Mouse (Mus musculus) heart, adult 2 months (tissue): Measurements from ENCODE around the gene Map3k3. TPM values are rescaled to one million over a fixed set of nuclear protein-coding genes. Genes with fewer than 3 reads are reported as not detected.

ENCODE experiments used
- DNase-seq, 2 experiments: peaks; one replicate each; pipeline ENCODE4 v3.0.0; 2021
- H3K27ac ChIP-seq: fragments of 200-600 bp; 2 replicates; pipeline ENCODE4 v1.8.1; 2022
- H3K27me3 ChIP-seq: fragments of 200-500 bp; 2 replicates; pipeline ENCODE4 v1.6.1; 2012; ENCODE audit warnings: mild to moderate bottlenecking, low read length, inconsistent platforms, mixed read lengths; ENCODE audit not compliant: control insufficient read depth, insufficient read depth
- H3K36me3 ChIP-seq: fragments of 200-500 bp; 2 replicates; pipeline ENCODE4 v1.6.1; 2012; ENCODE audit warnings: low read length, inconsistent platforms; ENCODE audit not compliant: control insufficient read depth, insufficient read depth
- H3K4me1 ChIP-seq: fragments of 200-500 bp; 2 replicates; pipeline ENCODE4 v1.6.1; 2011; ENCODE audit warnings: low read length; ENCODE audit not compliant: control insufficient read depth, insufficient read depth
- H3K4me3 ChIP-seq: fragments of 200-600 bp; 2 replicates; pipeline ENCODE4 v1.8.1; 2022
- H3K79me2 ChIP-seq: fragments of 200-500 bp; replicated peaks from 2 replicates; pipeline ENCODE4 v1.6.1; 2012; ENCODE audit warnings: mild to moderate bottlenecking, inconsistent platforms, low read length, moderate library complexity, mixed read lengths; ENCODE audit not compliant: control insufficient read depth, insufficient read depth
- H3K9ac ChIP-seq: fragments of 200-500 bp; 2 replicates; pipeline ENCODE4 v1.6.1; 2012; ENCODE audit warnings: low read depth, mild to moderate bottlenecking, control low read depth, inconsistent platforms, low read length, mixed read lengths
- CTCF ChIP-seq: fragments of 200-600 bp; IDR thresholded peaks from 2 replicates; pipeline ENCODE4 v1.8.1; 2022; ENCODE audit warnings: antibody characterized with exemption, mild to moderate bottlenecking, moderate library complexity
- EP300 ChIP-seq: fragments of 200-500 bp; IDR thresholded peaks from 2 replicates; pipeline ENCODE4 v1.6.1; 2011; ENCODE audit warnings: low read depth, low read length, control low read depth; ENCODE audit not compliant: insufficient read depth
- POLR2A ChIP-seq: fragments of 200-500 bp; IDR thresholded peaks from 2 replicates; pipeline ENCODE4 v1.6.1; 2011; ENCODE audit warnings: mild to moderate bottlenecking, low read depth, low read length, control low read depth; ENCODE audit not compliant: insufficient read depth
- WGBS: fragments of 180-500 bp; shearing (Covaris S2); methylation state at CpG from one replicate; pipeline ENCODE4 v1.1.7; 2018; 5-methylcytosine and 5-hydroxymethylcytosine counted together
- intact Hi-C: fragments of 180-260 bp; cut with DNase I; formaldehyde crosslinking; loops from one replicate; pipeline ENCODE4 v1.15.1; 2025
- long read RNA-seq: library from polyadenylated mRNA; stranded (forward); transcript quantifications from one replicate; pipeline ENCODE4 v2.0.0, GENCODE M21; 2021
- polyA plus RNA-seq: library from polyadenylated mRNA; depleted of rRNA; stranded (reverse); fragments of >200 nt; gene quantifications from 2 replicates; pipeline ENCODE4 v1.2.3, GENCODE M21; 2012; rRNA removed
- total RNA-seq, 2 experiments: library from RNA; stranded (reverse); gene quantifications; 2 replicates each; pipeline ENCODE4 v1.2.3; 2021

The Map3k3 gene
- total RNA-seq: 10 to 100 TPM; 36.0 to 38.9 TPM
- polyA plus RNA-seq: 25.1 and 39.8 TPM in 2 replicates
- long read RNA-seq, transcript Map3k3-201 (16 exons, 3,450 nt): major isoform, 13 of 16 reads
- long read RNA-seq, partial matches to known transcripts: 0 of 16 reads
- long read RNA-seq, other reads (novel, unspliced or antisense): 3 of 16 reads

GRCm38 (mm10) chr11:106083708-106084701 lies at the start of gene Map3k3:
Gene Map3k3, plus strand, starts transcription at chr11:106084613.
- peak; percentile 96 to 100 for DNase-seq
- H3K9ac ChIP-seq: peak within 1 kb of the TSS; percentile 98
- H3K4me1 ChIP-seq: peaks cover 2% of the 10 kb centered on the region; the same call in 1 of the 2 replicates
- peak within 1 kb of the TSS; percentile 93 for H3K4me3 ChIP-seq
- H3K27me3 ChIP-seq: no peaks in the 10 kb centered on the region
- TF ChIP-seq EP300 (no peak; the same call in 1 of the 2 replicates), CTCF (peak; percentile 73), POLR2A (peak; percentile 87)
- peak within 1 kb of the TSS; percentile 89 for H3K27ac ChIP-seq
- peaks cover 8% of the 10 kb centered on the region for H3K36me3 ChIP-seq
- WGBS: under 1% methylated on average over 68 of the region's 69 CpGs
- intact Hi-C loops: loop anchor here (10.0 kb wide), 1 partner anchor 111 kb away; no protein-coding TSS in a partner anchor
- peaks cover 6% of the 10 kb centered on the region for H3K79me2 ChIP-seq

- H3K4me3 ChIP-seq: no peak overlapping the region
- H3K79me2 ChIP-seq: peaks cover 4% of the 10 kb centered on the region
- intact Hi-C loops: no loop called here
- H3K4me1 ChIP-seq: no peaks in the 10 kb centered on the region; the same call in none of the 2 replicates
- no peak for TF ChIP-seq POLR2A
- TF ChIP-seq CTCF: no peak
- TF ChIP-seq EP300: no peak
- 83% methylated on average over 9 of the region's 9 CpGs for WGBS
- no peaks in the 10 kb centered on the region; the same call in 1 of the 2 replicates for H3K36me3 ChIP-seq
- DNase-seq: no peak
- H3K27ac ChIP-seq: no peak overlapping the region
- H3K9ac ChIP-seq: no peak overlapping the region
- no peaks in the 10 kb centered on the region for H3K27me3 ChIP-seq
Measured at GRCm38 (mm10) chr11:106034986-106035385, 49.4 kb upstream of the Map3k3 start.

- TF ChIP-seq CTCF (no peak), POLR2A (peak; percentile 63), EP300 (0 out of 2 replicates have a peak, but pooled peaks have one; percentile 28)
- under 1% methylated on average over 66 of the region's 66 CpGs for WGBS
- Histone ChIP-seq H3K9ac (peak within 1 kb of the TSS; percentile 88), H3K4me1 (no peaks in the 10 kb centered on the region; the same call in none of the 2 replicates), H3K27ac (peak within 1 kb of the TSS; percentile 84), H3K4me3 (peak within 1 kb of the TSS; percentile 99), H3K36me3 (no peaks in the 10 kb centered on the region; the same call in 1 of the 2 replicates), H3K79me2 (peaks cover 7% of the 10 kb centered on the region), H3K27me3 (no peaks in the 10 kb centered on the region)
- intact Hi-C loops: no loop called here
- DNase-seq: peak; percentile 97 to 99
Measured at GRCm38 (mm10) chr11:106036548-106037417, 47.6 kb upstream of the Map3k3 start, which contains the start of gene Dcaf7. Gene Dcaf7, plus strand, starts transcription at chr11:106036872.

GRCm38 (mm10) chr11:106037418-106037751 lies 47.0 kb upstream of the Map3k3 start:
- H3K36me3 ChIP-seq: no peaks in the 10 kb centered on the region; the same call in 1 of the 2 replicates
- H3K79me2 ChIP-seq: peaks cover 7% of the 10 kb centered on the region
- peak overlapping the region; percentile 99 for H3K4me3 ChIP-seq
- peak overlapping the region; percentile 84 for H3K27ac ChIP-seq
- WGBS: under 1% methylated on average over 13 of the region's 13 CpGs
- no peak for DNase-seq
- intact Hi-C loops: no loop called here
- TF ChIP-seq CTCF (no peak), EP300 (no peak), POLR2A (no peak)
- no peaks in the 10 kb centered on the region for H3K27me3 ChIP-seq
- H3K9ac ChIP-seq: peak overlapping the region; percentile 88
- no peaks in the 10 kb centered on the region; the same call in none of the 2 replicates for H3K4me1 ChIP-seq

GRCm38 (mm10) chr11:106044349-106044748 lies 40.1 kb upstream of the Map3k3 start:
- Histone ChIP-seq H3K4me1 (0 out of 2 replicates have a peak, but pooled peaks cover 2% of the 10 kb centered on the region), H3K9ac (no peak overlapping the region), H3K27ac (no peak overlapping the region), H3K27me3 (no peaks in the 10 kb centered on the region), H3K4me3 (no peak overlapping the region), H3K36me3 (no peaks in the 10 kb centered on the region), H3K79me2 (peaks cover 7% of the 10 kb centered on the region)
- TF ChIP-seq EP300: no peak
- TF ChIP-seq POLR2A: no peak
- no peak for TF ChIP-seq CTCF
- DNase-seq: no peak
- intact Hi-C loops: no loop called here
